Mouse (Mus musculus): ENCODE results near the gene Btg2. TPM values are rescaled to one million over a fixed set of nuclear protein-coding genes. Genes with fewer than 3 reads are reported as not detected.

Gene Btg2
- polyA plus RNA-seq, 1 experiment = 13.8 TPM

DNA sequence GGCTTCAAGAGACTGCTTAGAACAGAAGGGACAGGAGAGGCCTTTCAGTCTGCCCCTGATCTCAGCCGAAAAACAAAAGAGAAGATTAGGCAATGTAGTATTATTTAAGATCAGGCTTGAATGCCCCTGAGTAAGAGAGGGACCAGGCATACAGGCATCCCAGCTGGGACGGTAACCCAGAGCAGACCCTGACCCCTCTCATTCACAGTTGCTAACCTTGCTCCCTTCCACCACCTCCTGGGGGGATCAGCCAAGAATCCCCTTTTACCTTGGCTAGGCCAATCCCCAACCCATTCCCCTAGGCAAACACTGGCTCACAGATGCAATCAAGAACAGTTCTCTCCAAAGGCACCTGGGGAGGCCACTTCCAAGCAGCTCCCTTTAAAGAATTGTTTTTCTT is 2.1 kb downstream of the Btg2 start:
- Histone ChIP-seq H3K79me2 (ENCODE audit: control insufficient read depth, insufficient read depth) (peaks cover 28% of the 10 kb centered on the region), H3K4me2 (ENCODE audit: low read depth) (peak overlapping the region; percentile 96), H3K36me3 (ENCODE audit: control insufficient read depth, insufficient read depth) (peaks cover 13% of the 10 kb centered on the region), H3K27me3 (ENCODE audit: control insufficient read depth, insufficient read depth, insufficient read length) (no peaks in the 10 kb centered on the region), H3K4me3 (peak overlapping the region; percentile 96), H3ac (ENCODE audit: control insufficient read depth, insufficient read length) (no peak overlapping the region)
- no peak for TF ChIP-seq CEBPB (IDR thresholded peaks at IDR 0.05; ENCODE audit: insufficient read depth, poor library complexity, severe bottlenecking)

DNA sequence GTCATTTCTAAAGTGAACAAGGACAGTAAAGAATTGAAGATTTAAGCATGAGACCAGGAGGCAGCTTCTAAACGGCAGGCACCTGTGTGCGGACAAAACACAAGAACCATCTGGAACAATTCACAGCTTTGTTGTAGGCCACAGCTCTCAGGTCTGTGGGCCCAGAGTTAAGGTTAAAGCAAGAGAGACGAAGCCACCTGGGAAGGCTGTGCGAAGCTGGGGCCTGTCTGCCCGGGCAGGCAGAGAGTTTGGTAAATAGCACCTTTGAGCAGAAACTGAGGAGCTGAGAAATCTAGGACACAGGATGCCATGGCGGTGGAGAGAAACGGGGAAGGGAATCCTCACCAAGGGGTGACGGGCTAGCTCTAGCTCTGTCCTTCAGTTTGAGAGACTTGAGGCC is 3.4 kb downstream of the Btg2 start:
- Histone ChIP-seq H3K4me2 (ENCODE audit: low read depth) (peak overlapping the region; percentile 96), H3K36me3 (ENCODE audit: control insufficient read depth, insufficient read depth) (peaks cover 13% of the 10 kb centered on the region), H3K27me3 (ENCODE audit: control insufficient read depth, insufficient read depth, insufficient read length) (no peaks in the 10 kb centered on the region), H3K79me2 (ENCODE audit: control insufficient read depth, insufficient read depth) (peaks cover 28% of the 10 kb centered on the region), H3K4me3 (no peak overlapping the region), H3ac (ENCODE audit: control insufficient read depth, insufficient read length) (no peak overlapping the region)
- TF ChIP-seq CEBPB (IDR thresholded peaks at IDR 0.05; ENCODE audit: insufficient read depth, poor library complexity, severe bottlenecking) (no peak), POLR2A (IDR thresholded peaks at IDR 0.05; ENCODE audit: insufficient read length, low read depth) (peak; percentile 16)

DNA sequence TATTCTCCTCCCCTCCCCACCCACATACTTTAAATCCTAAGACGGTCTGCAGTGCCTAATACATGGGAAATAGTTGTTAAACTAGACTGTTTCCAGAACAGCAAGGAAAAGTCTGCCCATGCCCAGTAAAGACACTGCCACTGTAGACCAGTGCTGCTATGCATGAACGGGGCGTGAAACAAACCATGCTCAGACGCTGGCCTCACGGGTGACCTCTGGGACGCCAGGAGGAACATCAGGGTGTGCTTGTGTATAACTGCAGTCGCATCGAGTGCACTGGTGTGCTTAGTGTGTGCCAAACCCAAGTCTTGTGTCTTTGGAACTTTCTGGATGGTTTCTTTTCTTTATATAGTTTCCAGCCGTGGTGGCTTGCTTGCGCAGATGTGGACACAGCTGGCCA is 4.3 kb downstream of the Btg2 start:
- Histone ChIP-seq H3K4me2 (ENCODE audit: low read depth) (no peak overlapping the region), H3K27me3 (ENCODE audit: control insufficient read depth, insufficient read depth, insufficient read length) (no peaks in the 10 kb centered on the region), H3K79me2 (ENCODE audit: control insufficient read depth, insufficient read depth) (peaks cover 28% of the 10 kb centered on the region), H3K4me3 (no peak overlapping the region), H3K36me3 (ENCODE audit: control insufficient read depth, insufficient read depth) (peaks cover 13% of the 10 kb centered on the region), H3ac (ENCODE audit: control insufficient read depth, insufficient read length) (no peak overlapping the region)
- TF ChIP-seq POLR2AphosphoS2 (IDR thresholded peaks at IDR 0.05; ENCODE audit: insufficient read length, low read depth) = peak; percentile 82
- peak; percentile 61 for TF ChIP-seq POLR2A (IDR thresholded peaks at IDR 0.05; ENCODE audit: insufficient read length, low read depth)
- no peak for TF ChIP-seq SRF (IDR thresholded peaks at IDR 0.05; ENCODE audit: control insufficient read depth, insufficient read length, low read depth)
- TF ChIP-seq MYOG (IDR thresholded peaks at IDR 0.05; ENCODE audit: control insufficient read depth in 1 of 3, insufficient read depth in 1 of 3, insufficient read length in 2 of 3, low read depth in 2 of 3) = no peak
- no peak for TF ChIP-seq TCF12 (IDR thresholded peaks at IDR 0.05; ENCODE audit: insufficient read depth, poor library complexity, severe bottlenecking)
- no peak for TF ChIP-seq USF1 (IDR thresholded peaks at IDR 0.05; ENCODE audit: low read depth)
- no peak for TF ChIP-seq TCF3 (IDR thresholded peaks at IDR 0.05; ENCODE audit: insufficient read length, low read depth)

DNA sequence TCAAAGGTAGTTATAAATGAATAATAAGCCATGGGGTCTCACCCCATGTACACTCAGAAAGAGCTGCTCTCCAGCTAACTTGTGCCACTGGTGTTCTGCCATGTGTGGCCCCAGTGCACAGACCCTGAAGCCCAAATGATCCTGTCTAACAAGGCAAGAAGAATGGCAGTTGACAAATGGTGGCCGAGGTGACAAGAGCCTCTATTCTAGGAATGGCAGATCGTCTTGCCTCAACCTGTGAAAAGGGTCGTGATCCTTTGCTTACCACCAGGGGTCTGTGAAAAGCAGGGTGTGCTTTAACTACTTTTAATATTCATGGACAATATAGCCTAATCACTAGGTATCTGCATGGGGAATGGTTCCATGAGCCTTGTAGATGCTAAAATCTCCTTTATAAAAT is 4.7 kb downstream of the Btg2 start:
- TF ChIP-seq TCF3 (IDR thresholded peaks at IDR 0.05; ENCODE audit: insufficient read length, low read depth) = no peak
- TF ChIP-seq E2F4 (IDR thresholded peaks at IDR 0.05; ENCODE audit: insufficient read depth) = no peak
- no peak for TF ChIP-seq MAX (IDR thresholded peaks at IDR 0.05; ENCODE audit: low read depth)
- no peak for TF ChIP-seq POLR2A (IDR thresholded peaks at IDR 0.05; ENCODE audit: insufficient read length, low read depth)
- peak; percentile 91 for TF ChIP-seq POLR2AphosphoS2 (IDR thresholded peaks at IDR 0.05; ENCODE audit: insufficient read length, low read depth)
- H3K4me2 ChIP-seq (ENCODE audit: low read depth) = no peak overlapping the region
- H3ac ChIP-seq (ENCODE audit: control insufficient read depth, insufficient read length) = no peak overlapping the region
- H3K4me3 ChIP-seq = no peak overlapping the region
- H3K79me2 ChIP-seq (ENCODE audit: control insufficient read depth, insufficient read depth) = peaks cover 28% of the 10 kb centered on the region
- no peaks in the 10 kb centered on the region for H3K27me3 ChIP-seq (ENCODE audit: control insufficient read depth, insufficient read depth, insufficient read length)
- peaks cover 13% of the 10 kb centered on the region for H3K36me3 ChIP-seq (ENCODE audit: control insufficient read depth, insufficient read depth)

DNA sequence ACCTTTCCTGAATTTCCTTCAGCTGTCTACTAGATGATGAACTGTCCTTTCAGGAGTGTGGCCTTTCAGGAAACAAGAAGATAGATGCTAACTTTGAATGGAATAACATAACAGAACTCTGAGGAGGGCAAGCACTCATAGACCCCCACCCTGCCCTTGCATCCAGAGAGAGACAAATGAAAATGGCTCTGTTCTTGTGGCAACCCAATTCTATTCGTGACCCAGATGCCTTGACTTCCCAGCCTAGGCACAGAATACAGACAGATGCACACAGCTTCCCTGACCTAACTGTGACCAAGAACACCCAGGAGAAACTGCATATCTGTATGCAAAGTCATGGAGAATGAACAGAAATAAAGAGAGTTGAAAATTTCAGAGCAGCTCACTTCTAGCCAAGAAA is 5.3 kb downstream of the Btg2 start:
- TF ChIP-seq SRF (IDR thresholded peaks at IDR 0.05; ENCODE audit: control insufficient read depth, insufficient read length, low read depth) = no peak
- TF ChIP-seq USF1 (IDR thresholded peaks at IDR 0.05; ENCODE audit: low read depth) = no peak
- no peak for TF ChIP-seq MAX (IDR thresholded peaks at IDR 0.05; ENCODE audit: low read depth)
- TF ChIP-seq POLR2A (IDR thresholded peaks at IDR 0.05; ENCODE audit: insufficient read length, low read depth) = no peak
- Histone ChIP-seq H3K27me3 (ENCODE audit: control insufficient read depth, insufficient read depth, insufficient read length) (no peaks in the 10 kb centered on the region), H3K36me3 (ENCODE audit: control insufficient read depth, insufficient read depth) (peaks cover 13% of the 10 kb centered on the region), H3ac (ENCODE audit: control insufficient read depth, insufficient read length) (no peak overlapping the region), H3K4me2 (ENCODE audit: low read depth) (peak overlapping the region; percentile 38), H3K4me3 (no peak overlapping the region), H3K79me2 (ENCODE audit: control insufficient read depth, insufficient read depth) (peaks cover 27% of the 10 kb centered on the region)

DNA sequence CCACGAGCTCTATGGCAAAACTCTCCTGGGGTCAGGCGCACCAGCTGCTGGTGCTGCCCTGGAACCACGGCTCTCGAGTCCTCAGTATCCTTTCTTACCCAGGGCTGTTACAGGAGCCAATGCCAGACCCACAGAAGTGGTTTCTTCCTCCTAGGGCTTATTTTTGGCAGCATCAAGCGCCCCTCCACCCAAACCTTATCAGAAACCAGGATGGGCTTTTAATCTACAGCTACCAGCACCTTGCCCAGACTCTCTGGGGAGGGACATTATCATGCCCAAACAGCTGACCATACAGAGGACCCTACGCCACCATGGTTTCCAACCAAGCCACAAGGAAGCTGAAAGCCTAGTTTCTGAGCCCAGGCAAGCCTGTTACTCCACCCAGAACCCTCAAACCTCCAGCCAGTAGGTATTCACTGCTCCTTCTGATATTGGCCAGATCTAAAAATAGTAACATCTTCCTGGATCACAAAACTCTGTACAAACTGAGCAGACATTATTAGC is 5.8 kb downstream of the Btg2 start:
- Histone ChIP-seq H3K27me3 (ENCODE audit: control insufficient read depth, insufficient read depth, insufficient read length) (no peaks in the 10 kb centered on the region), H3K4me3 (no peak overlapping the region), H3K4me2 (ENCODE audit: low read depth) (peak overlapping the region; percentile 38), H3ac (ENCODE audit: control insufficient read depth, insufficient read length) (no peak overlapping the region), H3K79me2 (ENCODE audit: control insufficient read depth, insufficient read depth) (peaks cover 21% of the 10 kb centered on the region), H3K36me3 (ENCODE audit: control insufficient read depth, insufficient read depth) (peaks cover 13% of the 10 kb centered on the region)
- no peak for TF ChIP-seq TCF3 (IDR thresholded peaks at IDR 0.05; ENCODE audit: insufficient read length, low read depth)
- TF ChIP-seq MAX (IDR thresholded peaks at IDR 0.05; ENCODE audit: low read depth) = no peak
- TF ChIP-seq E2F4 (IDR thresholded peaks at IDR 0.05; ENCODE audit: insufficient read depth) = no peak
- TF ChIP-seq TCF12 (IDR thresholded peaks at IDR 0.05; ENCODE audit: insufficient read depth, poor library complexity, severe bottlenecking) = no peak
- no peak for TF ChIP-seq POLR2AphosphoS2 (IDR thresholded peaks at IDR 0.05; ENCODE audit: insufficient read length, low read depth)
- TF ChIP-seq POLR2A (IDR thresholded peaks at IDR 0.05; ENCODE audit: insufficient read length, low read depth) = no peak
- no peak for TF ChIP-seq REST (IDR thresholded peaks at IDR 0.05; ENCODE audit: insufficient read depth, insufficient read length)
- no peak for TF ChIP-seq USF1 (IDR thresholded peaks at IDR 0.05; ENCODE audit: low read depth)
- TF ChIP-seq MYOD1 (IDR thresholded peaks at IDR 0.05; ENCODE audit: control insufficient read depth in 1 of 3, insufficient read length in 2 of 3, low read depth in 2 of 3) = peak in 1 of 3 experiments; percentile 52
- peak in 2 of 3 experiments; percentile 34 to 59 for TF ChIP-seq MYOG (IDR thresholded peaks at IDR 0.05; ENCODE audit: control insufficient read depth in 1 of 3, insufficient read depth in 1 of 3, insufficient read length in 2 of 3, low read depth in 2 of 3)
- TF ChIP-seq SRF (IDR thresholded peaks at IDR 0.05; ENCODE audit: control insufficient read depth, insufficient read length, low read depth) = no peak
- TF ChIP-seq CEBPB (IDR thresholded peaks at IDR 0.05; ENCODE audit: insufficient read depth, poor library complexity, severe bottlenecking) = no peak

Data from myocyte (in vitro differentiated cells).